Mouse (Mus musculus) ES-Bruce4 (cell line): ENCODE measurements around the gene Gcsam.

Experiments used
- CTCF ChIP-seq: IDR thresholded peaks from one replicate; pipeline ENCODE4 v1.8.1; 2011; ENCODE audit warnings: low read depth, low read length
- EP300 ChIP-seq: IDR thresholded peaks from 2 replicates; pipeline ENCODE4 v1.6.1; 2011; ENCODE audit warnings: low read depth, low read length; ENCODE audit not compliant: insufficient read depth
- POLR2A ChIP-seq: IDR thresholded peaks from one replicate; pipeline ENCODE4 v1.8.1; 2011; ENCODE audit warnings: low read length; ENCODE audit not compliant: insufficient read depth

DNA sequence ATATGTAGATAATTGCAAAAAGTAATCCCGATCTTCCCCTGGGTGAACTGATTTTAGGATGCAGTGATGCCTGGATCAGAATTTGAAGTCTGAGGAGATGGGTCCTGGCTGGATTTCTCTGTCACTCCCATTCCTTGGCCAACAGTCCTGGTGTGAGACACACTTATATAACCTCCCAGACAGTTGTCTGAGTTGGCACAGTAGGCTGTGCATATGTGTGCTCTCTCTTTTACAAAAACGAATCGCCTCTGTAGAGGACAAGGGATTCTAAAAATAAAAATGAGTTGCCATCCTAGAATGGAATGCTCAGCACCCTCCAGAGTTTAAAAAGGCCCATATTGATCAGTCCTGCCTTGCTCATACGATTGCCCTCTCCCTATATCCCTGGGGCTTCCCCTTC, 49.4 kb downstream of the Gcsam start:
- no peak for TF ChIP-seq EP300
- TF ChIP-seq POLR2A, result no peak
- no peak for TF ChIP-seq CTCF
